Mouse (Mus musculus) neutrophil, adult 59 days (primary cell): ENCODE data around the gene Lhx6. TPM values are rescaled to one million over a fixed set of nuclear protein-coding genes. Genes with fewer than 3 reads are reported as not detected.

Source experiments
- total RNA-seq, 2 experiments: library from RNA; stranded (reverse); gene quantifications; 1 replicate in 1 of 2; 2 replicates in 1 of 2; pipeline ENCODE4 v1.2.4; 2023

Gene Lhx6
- total RNA-seq = not detected

DNA sequence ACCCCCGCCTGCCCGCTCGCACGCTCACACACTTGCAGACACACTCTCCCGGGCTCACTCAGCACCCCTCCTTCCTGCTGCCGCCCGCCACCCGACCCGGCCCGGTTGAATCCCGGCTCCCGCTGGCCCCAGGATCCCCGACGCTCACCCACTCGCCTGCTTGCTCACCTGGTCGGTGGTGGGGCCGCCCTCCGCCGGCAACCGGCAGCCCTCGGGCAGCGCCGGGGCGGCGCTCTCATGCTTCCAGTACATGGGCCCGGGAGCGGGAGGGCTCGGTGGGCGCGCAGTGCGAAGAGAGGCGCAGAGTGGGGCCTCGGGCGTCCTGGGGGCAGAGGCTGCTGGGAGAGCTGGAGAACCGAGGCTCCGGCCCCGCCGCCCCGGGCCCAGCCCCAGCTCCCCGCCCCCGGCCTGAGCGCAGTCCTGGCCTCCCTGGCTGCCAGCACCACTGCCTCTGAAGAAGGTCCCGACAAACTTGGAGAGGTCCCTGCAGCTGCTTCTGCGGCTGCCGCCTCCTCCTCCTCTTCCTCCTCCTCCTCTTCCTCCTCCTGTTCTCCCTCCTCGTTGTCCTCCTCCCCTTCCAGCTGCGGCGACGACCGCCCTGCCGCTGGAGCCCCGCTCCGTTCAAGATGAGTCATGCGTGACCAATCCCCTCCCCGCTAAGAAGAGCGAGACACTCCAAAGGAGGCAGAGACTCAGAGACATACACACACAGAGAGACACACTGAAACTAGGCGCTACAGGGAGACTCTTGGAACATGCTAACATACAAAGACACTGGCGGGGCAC, at the start of gene Lhx6:
TSS of gene Lhx6 (minus strand) at position 453 of the 786 bp plus-strand sequence.

DNA sequence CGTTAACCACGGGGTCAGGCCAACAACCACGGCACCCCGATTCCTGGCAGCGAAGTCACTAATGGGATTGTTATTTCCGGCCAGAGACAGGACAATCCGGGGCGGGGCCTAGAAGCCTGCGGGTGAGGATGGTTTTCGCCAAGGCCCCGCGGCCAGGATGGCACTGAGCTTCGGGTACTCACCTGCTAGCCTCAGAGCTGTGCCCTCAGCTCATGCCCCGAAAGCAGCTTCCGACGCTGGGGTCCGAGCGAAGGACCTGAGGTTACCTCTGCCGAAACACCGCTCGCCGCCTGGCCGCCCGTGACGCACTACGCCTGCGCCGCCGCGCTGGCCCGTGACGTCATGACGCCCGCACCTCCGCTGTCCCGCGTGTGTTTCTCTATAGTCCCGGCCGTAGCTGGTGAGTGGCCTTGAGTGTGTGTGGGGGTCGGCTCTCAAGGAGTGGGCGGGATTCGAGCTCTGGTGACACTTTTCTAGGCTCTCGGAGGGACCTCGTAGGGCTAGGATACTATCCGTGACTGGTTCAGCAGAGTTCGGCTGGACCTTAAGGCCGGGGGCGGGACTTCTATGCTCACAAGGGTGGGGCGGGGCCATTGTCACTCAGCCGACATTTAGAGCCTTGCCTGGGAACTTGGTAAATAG, 31.2 kb upstream of the Lhx6 start, which contains the start of the genes Mrrf and Rbm18:
TSS of gene Mrrf (plus strand) at position 90 of the 642 bp plus-strand sequence.
TSS of gene Rbm18 (minus strand) at position 474 of the 642 bp plus-strand sequence.

DNA sequence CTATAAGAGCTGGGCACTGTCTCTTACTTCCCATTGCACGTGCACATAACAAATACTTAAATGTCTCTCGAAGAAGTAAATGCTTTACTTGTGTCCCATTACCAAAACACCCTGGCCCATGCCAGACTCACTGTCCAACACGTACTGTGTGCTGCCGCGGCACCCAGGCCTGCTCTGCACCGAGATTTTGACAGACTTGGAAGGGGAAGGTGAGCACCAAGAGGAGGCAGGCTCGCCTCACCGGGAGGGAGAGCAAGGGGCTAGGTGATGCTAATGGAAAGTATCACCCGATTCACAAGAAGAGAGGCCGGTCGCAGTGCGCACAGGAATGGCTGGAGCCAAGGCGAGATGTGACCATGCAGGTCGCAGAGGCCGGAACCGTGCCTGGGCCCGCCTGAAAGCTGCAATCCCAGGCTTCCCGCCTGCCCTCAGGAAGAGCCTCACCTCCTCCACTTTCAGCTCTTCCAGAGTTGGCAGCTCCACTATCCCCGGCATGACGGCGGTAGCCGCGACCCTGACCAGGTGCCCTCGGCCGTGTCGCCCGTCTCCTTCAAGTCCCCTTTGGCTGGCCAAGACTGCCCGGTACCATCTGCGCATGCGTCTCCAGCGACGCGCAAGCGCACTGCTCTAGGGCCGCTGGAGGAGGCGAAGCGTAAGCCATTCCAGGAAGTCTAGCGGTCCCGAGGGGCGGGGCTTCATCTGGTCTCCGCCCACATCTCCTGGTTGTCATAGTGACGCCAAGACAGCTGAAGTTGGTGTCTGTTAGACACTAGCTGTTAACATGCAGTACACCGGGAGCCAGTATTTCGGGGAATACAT, 56.3 kb downstream of the Lhx6 start, which contains the start of the genes Ndufa8 and Morn5:
TSS of gene Ndufa8 (minus strand) at position 659 of the 819 bp plus-strand sequence.
TSS of gene Morn5 (plus strand) at position 711 of the 819 bp plus-strand sequence.

Other genes with a start within 250 kb of the Lhx6 start
- gene Ttll11, start 125.5 kb downstream of the Lhx6 start, total RNA-seq = 1 to 10 TPM; 1.1 to 1.5 TPM
- gene Ndufa8, start 56.0 kb downstream of the Lhx6 start, total RNA-seq = 10 to 100 TPM; 65.2 to 71.1 TPM
- gene Morn5, start 56.0 kb downstream of the Lhx6 start, total RNA-seq = not detected
- gene Mrrf, start 31.0 kb upstream of the Lhx6 start, total RNA-seq = 1 to 10 TPM; 3.4 to 5.5 TPM
- 10 to 100 TPM; 24.3 to 26.6 TPM for gene Rbm18, start 31.4 kb upstream of the Lhx6 start, total RNA-seq
- 10 to 100 TPM; 94.6 to 99.2 TPM for gene Ptgs1, start 125.0 kb upstream of the Lhx6 start, total RNA-seq